Mouse (Mus musculus): ENCODE measurements around the gene Gga2.

The Gga2 gene

GRCm38 (mm10) chr7:122020667-122021354 is at the start of gene Gga2:
Gene Gga2, minus strand, starts transcription at chr7:122021222.
- peak; percentile 87 for DNase-seq (ENCODE audit: extremely low spot score, low spot score)

- DNase-seq (ENCODE audit: extremely low spot score, low spot score) = no peak
These were observed 46.7 kb upstream of the Gga2 start for GRCm38 (mm10) chr7:122067517-122068381.

GRCm38 (mm10) chr7:122066945-122067516 is 46.0 kb upstream of the Gga2 start, which contains the start of the genes Ubfd1 and Ears2:
Gene Ubfd1, plus strand, starts transcription at chr7:122067175.
Gene Ears2, minus strand, starts transcription at chr7:122067263.
- DNase-seq (ENCODE audit: extremely low spot score, low spot score) = peak; percentile 99

- no peak for DNase-seq (ENCODE audit: extremely low spot score, low spot score)
These were observed 45.3 kb upstream of the Gga2 start for GRCm38 (mm10) chr7:122066102-122066944.

GRCm38 (mm10) chr7:122065656-122066055 is 44.6 kb upstream of the Gga2 start:
- DNase-seq (ENCODE audit: extremely low spot score, low spot score) = no peak

GRCm38 (mm10) chr7:122056633-122057032 is 35.6 kb upstream of the Gga2 start:
- no peak for DNase-seq (ENCODE audit: extremely low spot score, low spot score)

GRCm38 (mm10) chr7:122050834-122051233 is 29.8 kb upstream of the Gga2 start:
- DNase-seq (ENCODE audit: extremely low spot score, low spot score) = no peak

- DNase-seq (ENCODE audit: extremely low spot score, low spot score) = no peak
These were observed 27.2 kb upstream of the Gga2 start for GRCm38 (mm10) chr7:122048191-122048590.

GRCm38 (mm10) chr7:122046813-122047212 is 25.8 kb upstream of the Gga2 start:
- DNase-seq (ENCODE audit: extremely low spot score, low spot score) = no peak

GRCm38 (mm10) chr7:122045711-122046110 is 24.7 kb upstream of the Gga2 start:
- DNase-seq (ENCODE audit: extremely low spot score, low spot score) = no peak

- DNase-seq (ENCODE audit: extremely low spot score, low spot score) = no peak
These were observed 24.2 kb upstream of the Gga2 start for GRCm38 (mm10) chr7:122045181-122045634.

GRCm38 (mm10) chr7:122044106-122044505 is 23.1 kb upstream of the Gga2 start:
- DNase-seq (ENCODE audit: extremely low spot score, low spot score) = no peak

GRCm38 (mm10) chr7:122034348-122034747 is 13.3 kb upstream of the Gga2 start:
- no peak for DNase-seq (ENCODE audit: extremely low spot score, low spot score)

GRCm38 (mm10) chr7:122033371-122033770 is 12.3 kb upstream of the Gga2 start:
- no peak for DNase-seq (ENCODE audit: extremely low spot score, low spot score)

GRCm38 (mm10) chr7:122022131-122022530 is 1.1 kb upstream of the Gga2 start:
- no peak for DNase-seq (ENCODE audit: extremely low spot score, low spot score)

GRCm38 (mm10) chr7:122020273-122020666 is 752 bp downstream of the Gga2 start:
- no peak for DNase-seq (ENCODE audit: extremely low spot score, low spot score)

- DNase-seq (ENCODE audit: extremely low spot score, low spot score) = no peak
These were observed 2.0 kb downstream of the Gga2 start for GRCm38 (mm10) chr7:122018978-122019377.

GRCm38 (mm10) chr7:122018247-122018646 is 2.8 kb downstream of the Gga2 start:
- no peak for DNase-seq (ENCODE audit: extremely low spot score, low spot score)

- peak; percentile 58 for DNase-seq (ENCODE audit: extremely low spot score, low spot score)
These were observed 5.3 kb downstream of the Gga2 start for GRCm38 (mm10) chr7:122015734-122016133.

GRCm38 (mm10) chr7:122015105-122015504 is 5.9 kb downstream of the Gga2 start:
- DNase-seq (ENCODE audit: extremely low spot score, low spot score) = peak; percentile 59

- DNase-seq (ENCODE audit: extremely low spot score, low spot score) = no peak
These were observed 8.1 kb downstream of the Gga2 start for GRCm38 (mm10) chr7:122012949-122013348.
